Mouse (Mus musculus) midbrain, embryonic 13.5 days (tissue): Measurements from ENCODE around the gene Cgrrf1. TPM values are rescaled to one million over a fixed set of nuclear protein-coding genes. Genes with fewer than 3 reads are reported as not detected.

ENCODE experiments used
- ATAC-seq: fragments of 200-750 bp; cut with Nextera tagmentation; 2 replicates; pipeline ENCODE4 v1.8.0; 2017; ENCODE audit warnings: mild to moderate bottlenecking, moderate TSS enrichment, moderate library complexity
- H3K27ac ChIP-seq: fragments of 300-500 bp; sonication (generic); 2 replicates; pipeline ENCODE4 v1.5.1; 2015; ENCODE audit warnings: inconsistent platforms, mild to moderate bottlenecking, moderate library complexity
- H3K27me3 ChIP-seq: fragments of 300-500 bp; sonication (generic); 2 replicates; pipeline ENCODE4 v1.6.1; 2015; ENCODE audit warnings: mild to moderate bottlenecking, inconsistent platforms
- H3K36me3 ChIP-seq: fragments of 300-500 bp; sonication (generic); 2 replicates; pipeline ENCODE4 v1.6.1; 2015; ENCODE audit warnings: mild to moderate bottlenecking, inconsistent platforms
- H3K4me1 ChIP-seq: fragments of 300-500 bp; sonication (generic); replicated peaks from 2 replicates; pipeline ENCODE4 v1.6.1; 2015; ENCODE audit warnings: inconsistent platforms
- H3K4me2 ChIP-seq: fragments of 300-500 bp; sonication (generic); replicated peaks from 2 replicates; pipeline ENCODE4 v1.6.1; 2015; ENCODE audit warnings: moderate library complexity, mild to moderate bottlenecking, inconsistent platforms
- H3K4me3 ChIP-seq: fragments of 300-500 bp; sonication (generic); replicated peaks from 2 replicates; pipeline ENCODE4 v1.5.1; 2015; ENCODE audit warnings: mild to moderate bottlenecking, inconsistent platforms
- H3K9ac ChIP-seq: fragments of 300-500 bp; sonication (generic); replicated peaks from 2 replicates; pipeline ENCODE4 v1.6.1; 2015; ENCODE audit warnings: mild to moderate bottlenecking, inconsistent platforms
- H3K9me3 ChIP-seq: fragments of 300-500 bp; sonication (generic); 2 replicates; pipeline ENCODE4 v1.6.1; 2016; ENCODE audit warnings: mild to moderate bottlenecking, inconsistent platforms
- WGBS: fragments of 180-500 bp; shearing (Covaris S2); methylation state at CpG from one replicate; pipeline ENCODE4 v1.1.7; 2015; 5-methylcytosine and 5-hydroxymethylcytosine counted together
- polyA plus RNA-seq: library from polyadenylated mRNA; unstranded; fragments of >200 nt; fragmentation: Nextera tagmentation; extraction: Ambion mirVana; gene quantifications from 2 replicates; pipeline ENCODE4 v1.2.1, GENCODE M21; 2015

Gene Cgrrf1
- polyA plus RNA-seq, result 22.6 and 25.4 TPM in 2 replicates

GRCm38 (mm10) chr14:46831837-46832333, at the start of gene Cgrrf1:
TSS of gene Cgrrf1 (plus strand) at chr14:46832125.
- Histone ChIP-seq H3K27me3 (peaks cover 8% of the 10 kb centered on the region; the same call in 1 of the 2 replicates), H3K4me3 (peak within 1 kb of the TSS; percentile 75), H3K36me3 (no peaks in the 10 kb centered on the region), H3K27ac (no peak within 1 kb of the TSS; the same call in 1 of the 2 replicates), H3K9me3 (no peaks in the 10 kb centered on the region), H3K4me2 (peak within 1 kb of the TSS; percentile 89), H3K9ac (peak within 1 kb of the TSS; percentile 82), H3K4me1 (peaks cover 15% of the 10 kb centered on the region)
- peak; percentile 99 for ATAC-seq
- WGBS, result under 1% methylated on average over 32 of the region's 32 CpGs

GRCm38 (mm10) chr14:46782187-46782828, 49.6 kb upstream of the Cgrrf1 start:
- Histone ChIP-seq H3K4me2 (no peak overlapping the region), H3K27ac (no peak overlapping the region), H3K27me3 (no peaks in the 10 kb centered on the region), H3K36me3 (peaks cover 53% of the 10 kb centered on the region), H3K4me1 (peaks cover 16% of the 10 kb centered on the region), H3K9ac (no peak overlapping the region), H3K4me3 (no peak overlapping the region), H3K9me3 (peaks cover 3% of the 10 kb centered on the region)
- WGBS, result 83% methylated on average over 8 of the region's 8 CpGs
- ATAC-seq, result no peak

- WGBS, result 96% methylated on average over 10 of the region's 10 CpGs
- Histone ChIP-seq H3K36me3 (peaks cover 43% of the 10 kb centered on the region), H3K4me1 (peaks cover 18% of the 10 kb centered on the region), H3K4me2 (no peak overlapping the region), H3K27ac (no peak overlapping the region), H3K9me3 (peaks cover 3% of the 10 kb centered on the region), H3K4me3 (no peak overlapping the region), H3K27me3 (no peaks in the 10 kb centered on the region), H3K9ac (no peak overlapping the region)
- ATAC-seq, result no peak
These were observed 48.5 kb upstream of the Cgrrf1 start for GRCm38 (mm10) chr14:46783327-46783926.

- no peaks in the 10 kb centered on the region for H3K27me3 ChIP-seq
- H3K36me3 ChIP-seq, result peaks cover 25% of the 10 kb centered on the region
- no peak for ATAC-seq
- no peak overlapping the region for H3K4me3 ChIP-seq
- no peak overlapping the region for H3K9ac ChIP-seq
- no peak overlapping the region for H3K4me2 ChIP-seq
- 88% methylated on average over 5 of the region's 5 CpGs for WGBS
- no peaks in the 10 kb centered on the region for H3K9me3 ChIP-seq
- peaks cover 21% of the 10 kb centered on the region for H3K4me1 ChIP-seq
- no peak overlapping the region for H3K27ac ChIP-seq
These were observed 46.7 kb upstream of the Cgrrf1 start for GRCm38 (mm10) chr14:46785247-46785646.

DNA sequence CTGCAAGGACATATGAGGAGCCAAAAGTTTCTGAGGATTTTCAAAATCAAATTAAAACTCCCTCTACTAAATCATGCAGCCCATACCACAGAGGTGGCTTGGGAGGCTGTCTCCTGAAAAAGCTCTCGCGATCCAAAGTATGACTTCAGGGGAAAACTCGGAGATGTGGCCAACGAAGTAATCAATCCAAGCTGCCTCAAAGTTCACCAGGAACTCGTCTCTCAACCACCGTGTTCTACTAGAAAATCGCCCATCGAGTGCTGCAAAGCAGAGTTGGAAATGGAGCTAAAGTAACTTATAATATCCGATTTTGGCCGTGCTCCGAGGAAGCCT, 44.5 kb upstream of the Cgrrf1 start:
- under 1% methylated on average over 11 of the region's 11 CpGs for WGBS
- no peak for ATAC-seq
- Histone ChIP-seq H3K27me3 (no peaks in the 10 kb centered on the region), H3K9me3 (no peaks in the 10 kb centered on the region), H3K27ac (peak overlapping the region; percentile 97), H3K4me2 (peak overlapping the region; percentile 84), H3K9ac (peak overlapping the region; percentile 96), H3K36me3 (peaks cover 8% of the 10 kb centered on the region), H3K4me3 (peak overlapping the region; percentile 81), H3K4me1 (peaks cover 21% of the 10 kb centered on the region)

DNA sequence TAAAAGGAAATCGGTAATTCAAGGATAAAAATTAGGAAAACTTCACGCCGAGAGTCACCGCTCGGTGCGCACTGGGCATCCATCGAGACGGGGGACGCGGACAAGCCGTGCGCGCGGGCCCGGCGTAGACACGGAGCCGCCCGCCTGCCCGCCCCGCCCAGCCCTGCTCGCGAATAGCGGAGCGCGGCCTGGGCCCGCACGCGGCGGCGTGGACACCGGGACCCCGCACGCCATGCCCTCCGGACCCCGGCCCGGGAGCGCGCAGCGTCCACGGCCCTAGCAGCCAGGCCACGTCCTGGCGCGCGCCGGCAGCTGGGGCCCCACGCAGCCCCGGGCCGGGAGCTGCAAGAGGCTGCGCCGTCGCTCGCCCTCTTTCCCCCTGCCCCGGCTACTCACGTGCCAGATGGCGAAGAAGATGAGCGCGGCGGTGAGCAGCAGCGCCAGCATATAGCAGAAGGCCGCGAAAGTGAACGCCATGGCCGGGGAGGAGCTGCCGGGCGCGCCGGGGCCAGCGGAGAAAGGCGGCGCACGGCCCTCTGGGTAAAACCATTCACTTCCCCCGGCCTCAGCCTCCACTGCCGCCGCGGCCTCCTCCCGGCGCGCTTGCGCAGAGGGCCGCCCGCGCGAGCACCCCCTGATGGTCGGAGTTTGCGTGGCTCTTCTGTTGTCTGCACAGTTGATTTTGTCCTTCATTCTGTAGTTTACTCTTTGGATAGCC, 44.0 kb upstream of the Cgrrf1 start, which contains the start of gene Cnih1:
Cnih1 (minus strand) TSS at position 625 of the 718 bp plus-strand sequence.
- no peaks in the 10 kb centered on the region for H3K27me3 ChIP-seq
- H3K4me1 ChIP-seq, result peaks cover 21% of the 10 kb centered on the region
- peak within 1 kb of the TSS; percentile 84 for H3K4me2 ChIP-seq
- H3K4me3 ChIP-seq, result peak within 1 kb of the TSS; percentile 81
- H3K27ac ChIP-seq, result peak within 1 kb of the TSS; percentile 97
- H3K9me3 ChIP-seq, result no peaks in the 10 kb centered on the region
- peaks cover 3% of the 10 kb centered on the region for H3K36me3 ChIP-seq
- under 1% methylated on average over 77 of the region's 86 CpGs for WGBS
- peak; percentile 97 for ATAC-seq
- H3K9ac ChIP-seq, result peak within 1 kb of the TSS; percentile 96

GRCm38 (mm10) chr14:46788505-46788901, 43.4 kb upstream of the Cgrrf1 start:
- Histone ChIP-seq H3K9me3 (no peaks in the 10 kb centered on the region), H3K36me3 (no peaks in the 10 kb centered on the region), H3K4me2 (peak overlapping the region; percentile 84), H3K9ac (no peak overlapping the region; the same call in 1 of the 2 replicates), H3K4me1 (peaks cover 21% of the 10 kb centered on the region), H3K27me3 (no peaks in the 10 kb centered on the region), H3K27ac (peak overlapping the region; percentile 97), H3K4me3 (peak overlapping the region; percentile 81)
- WGBS, result 26% methylated on average over 8 of the region's 8 CpGs
- peak; percentile 2; the same call in 1 of the 2 replicates for ATAC-seq

DNA sequence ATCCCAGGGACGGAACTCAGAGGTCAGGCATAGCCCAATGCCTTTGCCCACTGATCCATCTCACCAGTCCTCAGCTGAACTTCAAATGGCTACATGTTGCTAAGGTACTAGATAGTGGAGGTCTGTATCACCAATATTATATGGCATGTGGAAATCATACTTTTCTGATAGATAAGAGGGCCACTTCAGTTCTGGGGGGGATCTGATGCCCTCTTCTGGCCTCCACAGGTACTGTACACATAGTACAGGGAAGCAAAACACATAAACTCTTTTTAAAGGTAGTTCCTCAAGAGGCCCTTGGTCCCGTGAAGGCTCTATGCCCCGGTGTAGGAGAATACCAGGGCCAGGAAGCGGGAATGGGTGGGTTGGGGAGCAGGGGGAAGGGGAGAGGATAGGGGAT, 41.6 kb upstream of the Cgrrf1 start:
- no peaks in the 10 kb centered on the region for H3K27me3 ChIP-seq
- H3K27ac ChIP-seq, result no peak overlapping the region
- H3K36me3 ChIP-seq, result no peaks in the 10 kb centered on the region
- no peak overlapping the region for H3K9ac ChIP-seq
- ATAC-seq, result no peak
- peaks cover 19% of the 10 kb centered on the region for H3K4me1 ChIP-seq
- no peaks in the 10 kb centered on the region for H3K9me3 ChIP-seq
- H3K4me2 ChIP-seq, result no peak overlapping the region
- WGBS, result 72% methylated on average over 4 of the region's 4 CpGs
- no peak overlapping the region for H3K4me3 ChIP-seq

- no peak overlapping the region for H3K27ac ChIP-seq
- no peaks in the 10 kb centered on the region for H3K27me3 ChIP-seq
- H3K4me3 ChIP-seq, result no peak overlapping the region
- no peak for ATAC-seq
- peaks cover 17% of the 10 kb centered on the region for H3K4me1 ChIP-seq
- H3K4me2 ChIP-seq, result no peak overlapping the region
- WGBS, result 94% methylated on average over 6 of the region's 6 CpGs
- no peaks in the 10 kb centered on the region for H3K36me3 ChIP-seq
- no peaks in the 10 kb centered on the region for H3K9me3 ChIP-seq
- no peak overlapping the region for H3K9ac ChIP-seq
These were observed 41.2 kb upstream of the Cgrrf1 start for GRCm38 (mm10) chr14:46790723-46791122.

- ATAC-seq, result no peak
- H3K27ac ChIP-seq, result no peak overlapping the region
- H3K36me3 ChIP-seq, result peaks cover 2% of the 10 kb centered on the region
- H3K4me1 ChIP-seq, result no peaks in the 10 kb centered on the region
- H3K27me3 ChIP-seq, result no peaks in the 10 kb centered on the region
- no peak overlapping the region for H3K4me3 ChIP-seq
- H3K9ac ChIP-seq, result no peak overlapping the region
- 95% methylated on average over 5 of the region's 5 CpGs for WGBS
- H3K4me2 ChIP-seq, result no peak overlapping the region
- H3K9me3 ChIP-seq, result no peaks in the 10 kb centered on the region
These were observed 37.8 kb upstream of the Cgrrf1 start for GRCm38 (mm10) chr14:46794157-46794556.

DNA sequence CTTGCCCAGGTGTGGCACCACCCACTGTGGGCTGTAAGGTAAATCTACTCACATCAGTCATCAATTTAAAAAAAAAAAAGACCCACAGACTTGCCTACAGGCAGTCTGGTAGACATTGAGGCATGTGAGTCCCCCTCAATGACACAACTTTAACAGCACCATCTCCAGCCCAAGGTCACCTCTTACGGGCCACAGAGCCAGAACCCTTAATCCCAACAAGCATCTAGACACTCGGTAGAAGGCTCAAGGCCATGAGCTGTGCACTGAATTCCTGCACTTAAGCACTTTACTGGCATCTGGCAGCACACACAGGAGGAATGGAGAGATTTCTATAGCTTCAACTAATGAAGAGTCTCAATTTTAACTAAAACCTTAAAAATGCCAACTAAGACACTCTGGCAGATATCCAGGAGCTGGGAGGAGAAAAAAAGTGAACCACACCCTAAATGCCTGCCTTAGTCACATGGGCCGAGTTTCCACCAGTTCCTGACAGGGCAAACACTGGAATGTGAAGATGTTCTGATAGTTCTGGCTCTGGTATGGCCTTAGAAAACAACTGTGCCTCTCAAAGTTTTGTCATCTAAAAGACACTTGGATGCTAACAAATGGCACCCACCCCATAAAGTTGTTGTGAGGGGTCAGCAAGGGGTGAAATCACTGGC, 31.1 kb upstream of the Cgrrf1 start:
- ATAC-seq, result no peak
- H3K27ac ChIP-seq, result no peak overlapping the region

More for the DNA sequence above, 31.1 kb upstream of the Cgrrf1 start:
- H3K27me3 ChIP-seq, result no peaks in the 10 kb centered on the region
- 91% methylated on average over 3 of the region's 3 CpGs for WGBS
- H3K9me3 ChIP-seq, result no peaks in the 10 kb centered on the region
- no peak overlapping the region for H3K9ac ChIP-seq
- no peak overlapping the region for H3K4me3 ChIP-seq
- no peak overlapping the region for H3K4me2 ChIP-seq
- peaks cover 16% of the 10 kb centered on the region for H3K36me3 ChIP-seq
- no peaks in the 10 kb centered on the region for H3K4me1 ChIP-seq
